Mouse (Mus musculus) cortical plate, adult 2 months (tissue): Measurements from ENCODE around the gene Acvrl1.

ENCODE experiments used
- CTCF ChIP-seq: fragments of 200-500 bp; IDR thresholded peaks from 2 replicates; pipeline ENCODE4 v1.5.1; 2011; ENCODE audit warnings: mild to moderate bottlenecking, control low read depth, low read length; ENCODE audit not compliant: insufficient read depth; ENCODE audit errors: extremely low read depth
- POLR2A ChIP-seq: fragments of 200-500 bp; IDR thresholded peaks from 2 replicates; pipeline ENCODE4 v1.6.1; 2011; ENCODE audit warnings: mild to moderate bottlenecking, low read length, control low read depth; ENCODE audit not compliant: insufficient read depth; ENCODE audit errors: extremely low read depth

GRCm38 (mm10) chr15:101106011-101106410, 22.3 kb upstream of the Acvrl1 start:
- TF ChIP-seq CTCF (no peak), POLR2A (no peak)
